Mouse (Mus musculus): ENCODE measurements around the gene RPS10-NUDT3.
A peak's percentile ranks its signal among the peaks of the same experiment; 100 is the strongest.

DNA sequence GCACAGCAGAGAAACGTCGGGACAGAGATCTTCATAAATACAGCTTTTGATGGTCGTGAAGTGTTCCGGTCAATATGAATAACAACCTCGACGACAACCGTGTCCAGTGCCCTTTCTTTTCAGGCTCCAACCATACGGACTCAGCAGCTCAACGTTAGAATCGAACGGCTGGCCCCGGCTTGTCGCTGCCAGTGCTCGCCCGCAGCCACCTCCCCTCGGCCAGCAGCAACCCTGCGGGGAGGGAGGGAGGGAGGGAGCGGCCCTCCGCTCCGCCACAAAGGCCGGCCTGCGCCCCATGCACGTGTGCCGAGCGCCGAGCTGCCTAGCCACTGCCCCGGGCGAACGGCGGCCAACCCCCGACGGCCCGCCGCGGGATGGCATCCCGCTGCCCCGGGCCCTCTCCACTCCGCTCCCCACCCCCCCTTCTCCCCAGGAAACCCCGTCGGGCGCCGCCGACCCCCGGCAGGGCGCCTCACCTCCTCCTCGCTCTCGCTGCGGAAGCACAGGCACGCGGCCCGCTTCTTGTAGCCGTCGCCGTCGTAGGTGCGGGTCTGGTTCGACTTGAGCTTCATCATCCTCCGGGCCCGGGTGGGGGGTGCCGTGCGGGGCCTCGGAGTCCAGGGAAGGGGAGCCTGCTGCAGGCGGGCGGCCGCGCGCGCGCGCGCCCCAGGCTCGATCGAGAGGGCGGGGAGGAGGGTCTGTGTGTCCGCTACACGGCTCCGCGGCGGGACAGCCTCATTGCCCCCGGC, 12.2 kb downstream of the RPS10-NUDT3 start:
- no peak for TF ChIP-seq CTCF (IDR thresholded peaks at IDR 0.05; ENCODE audit: borderline replicate concordance, insufficient read depth, low read depth, low read length)
- TF ChIP-seq POLR2A (IDR thresholded peaks at IDR 0.05; ENCODE audit: borderline replicate concordance, insufficient read depth, low read length), result 0 out of 2 replicates have a peak, but pooled peaks have one; percentile 32
